Mouse (Mus musculus) ES-Bruce4 (cell line): ENCODE data around the gene Arl6ip5.
A peak's percentile ranks its signal among the peaks of the same experiment; 100 is the strongest.

Experiments used
- CTCF ChIP-seq: IDR thresholded peaks from one replicate; pipeline ENCODE4 v1.8.1; 2011; ENCODE audit warnings: low read depth, low read length
- POLR2A ChIP-seq: IDR thresholded peaks from one replicate; pipeline ENCODE4 v1.8.1; 2011; ENCODE audit warnings: low read length; ENCODE audit not compliant: insufficient read depth

DNA sequence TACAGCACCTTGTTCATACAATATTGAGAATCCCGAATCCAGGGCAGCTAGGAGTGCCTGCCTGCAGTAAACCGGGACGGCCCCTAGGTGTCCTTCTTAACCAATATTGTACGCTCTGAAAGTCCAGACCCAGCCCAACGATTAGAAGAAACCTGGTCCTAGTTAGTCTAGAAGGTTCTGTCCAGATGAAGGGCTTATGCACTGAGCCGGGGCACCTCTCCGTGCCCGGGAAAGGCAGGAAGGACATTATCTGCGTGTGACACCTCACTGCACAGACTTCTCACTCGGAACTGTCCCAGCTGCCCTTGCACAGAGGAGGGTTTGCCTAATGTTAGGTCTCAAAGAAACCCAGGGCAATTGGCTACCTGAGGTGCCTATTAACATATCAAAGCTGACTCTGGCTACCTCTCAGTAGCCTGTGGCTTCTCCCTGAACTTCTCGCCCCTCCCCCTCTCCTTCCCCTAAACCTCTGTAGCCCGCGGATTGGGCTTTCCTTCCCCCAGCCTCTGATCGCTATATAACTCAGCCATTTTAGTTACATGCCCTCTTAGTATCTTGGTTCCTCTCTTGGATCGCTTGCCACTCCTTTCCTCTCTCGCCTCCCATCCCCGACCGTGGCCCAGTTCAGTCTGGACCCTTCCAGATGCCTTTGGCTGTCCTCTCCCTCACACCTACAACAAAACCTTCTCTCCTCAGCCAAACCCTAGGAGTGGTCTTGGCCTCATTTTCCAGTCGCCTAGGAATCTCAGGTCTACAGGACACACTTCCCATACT lies 67.7 kb downstream of the Arl6ip5 start:
- TF ChIP-seq POLR2A (no peak), CTCF (peak; percentile 47)
